Comparison of ENCODE assay signal across 13 mouse cellular contexts in the genomic region with DNA sequence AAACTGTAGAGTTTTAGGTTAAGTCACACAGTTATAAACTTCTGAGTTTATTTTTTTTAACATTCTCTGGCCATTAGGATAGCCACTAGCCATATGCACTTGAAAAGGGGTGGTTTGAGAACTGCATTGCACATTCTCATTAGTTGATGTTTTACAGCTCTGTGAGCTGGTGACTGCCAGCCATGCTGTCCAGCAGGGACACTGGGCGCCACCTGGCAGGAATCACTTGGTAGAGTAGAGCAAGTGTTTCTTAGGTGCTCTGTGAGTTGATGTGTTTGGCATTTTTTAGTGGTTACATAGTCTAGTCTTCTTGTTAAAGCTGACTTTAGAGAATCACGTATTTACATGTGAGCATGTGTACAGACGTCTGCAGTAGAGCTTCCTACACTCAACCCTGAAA. TPM values are rescaled to one million over a fixed set of nuclear protein-coding genes. Genes with fewer than 3 reads are reported as not detected.
A peak's percentile ranks its signal among the peaks of the same experiment; 100 is the strongest.
DNase-seq lines count a peak whose midpoint lies in the region; ATAC-seq and TF ChIP-seq lines count a peak whose summit lies in the region.
"Had no signal": no experiment of that assay in that cellular context is flagged by ENCODE, and none has a peak within 500 bp of the region (broad histone marks: within the 10 kb centered on the region; RNA-seq: fewer than 3 reads in every experiment).

No protein-coding gene starts in this region.

- CTCF ChIA-PET in Patski (lab: Charles Lee), result interaction anchor here (0.6 to 3.0 kb wide), 7 partner anchors 9 to 53 kb away, joined by 3 to 20 read pairs (median 4); no protein-coding TSS in a partner anchor

- H3K36me3 ChIP-seq in heart, embryonic 14.5 days (ENCODE audit: control insufficient read depth, insufficient read depth, low read length), result peaks cover 80% of the 10 kb centered on the region
- peaks cover 39% of the 10 kb centered on the region for H3K36me3 ChIP-seq in hindbrain, embryonic 12.5 days
- H3K36me3 ChIP-seq in midbrain, embryonic 11.5 days (ENCODE audit: control insufficient read depth, insufficient read depth, low read length), result peaks cover 9% of the 10 kb centered on the region

- no peaks in the 10 kb centered on the region for H3K27me3 ChIP-seq in heart, embryonic 14.5 days (ENCODE audit: control insufficient read depth, insufficient read depth, low read length)
- H3K27me3 ChIP-seq in Patski, result no peaks in the 10 kb centered on the region
- no peaks in the 10 kb centered on the region for H3K27me3 ChIP-seq in hindbrain, embryonic 12.5 days
- H3K27me3 ChIP-seq in midbrain, embryonic 11.5 days (ENCODE audit: control insufficient read depth, insufficient read depth, low read length), result no peaks in the 10 kb centered on the region
- H3K27me3 ChIP-seq: stomach, embryonic 15.5 days had no signal

- H3K4me2 ChIP-seq in heart, embryonic 14.5 days (ENCODE audit: low read length), result peak overlapping the region; percentile 21; the same call in 1 of the 2 replicates
- peak overlapping the region; percentile 31 for H3K4me2 ChIP-seq in hindbrain, embryonic 12.5 days (replicated peaks)
- peak overlapping the region; percentile 10; the same call in 1 of the 2 replicates for H3K4me2 ChIP-seq in midbrain, embryonic 11.5 days
- H3K4me2 ChIP-seq: stomach, embryonic 15.5 days had no signal

- WGBS in heart, embryonic 14.5 days, result 65% methylated on average over 3 of the region's 3 CpGs
- 72% methylated on average over 3 of the region's 3 CpGs for WGBS in hindbrain, embryonic 12.5 days
- WGBS in midbrain, embryonic 11.5 days, result 86% methylated on average over 3 of the region's 3 CpGs

- H3K9ac ChIP-seq in heart, embryonic 14.5 days (ENCODE audit: low read length), result 0 out of 2 replicates have a peak overlapping the region, but pooled peaks have one; percentile 46
- 0 out of 2 replicates have a peak overlapping the region, but pooled peaks have one; percentile 46 for H3K9ac ChIP-seq in hindbrain, embryonic 12.5 days
- peak overlapping the region; percentile 48 for H3K9ac ChIP-seq in midbrain, embryonic 11.5 days (ENCODE audit: low read length)
- H3K9ac ChIP-seq: stomach, embryonic 15.5 days had no signal

- TF ChIP-seq CTCF in Patski (IDR thresholded peaks at IDR 0.05), result no peak

- intact Hi-C loops in heart, postnatal 14 days (cut with DNase I), result loop anchor here (2.0 kb wide), 1 partner anchor 26 kb away; no protein-coding TSS in a partner anchor

- ATAC-seq in heart, embryonic 14.5 days (ENCODE audit: insufficient number of reproducible peaks, insufficient read depth, low FRiP score, low read depth), result no peak
- ATAC-seq in Patski, result peak; percentile 49
- ATAC-seq in hindbrain, embryonic 12.5 days (ENCODE audit: low FRiP score), result no peak
- no peak for ATAC-seq in midbrain, embryonic 11.5 days (ENCODE audit: low FRiP score)
- ATAC-seq in frontal cortex, adult (ENCODE audit: low TSS enrichment), result no peak

- no peak for DNase-seq in heart, postnatal 14 days
- no peak for DNase-seq in Patski (ENCODE audit: low read depth, low spot score)
- DNase-seq in midbrain, embryonic 11.5 days (ENCODE audit: low spot score, missing footprints), result no peak
- no peak for DNase-seq in cerebellum, postnatal 10 days
- DNase-seq in ovary, adult 18-20 months (ENCODE audit: low spot score), result no peak
- DNase-seq: cerebellum, adult 9-10 months; kidney, adult 18-20 months; lung, postnatal 14 days had no signal

- H3K27ac ChIP-seq in heart, embryonic 14.5 days (replicated peaks in 1 of 2; ENCODE audit: control insufficient read depth in 1 of 2, insufficient read depth in 1 of 2, low read depth in 2 of 2, low read length in 2 of 2), result no peak overlapping the region
- no peak overlapping the region for H3K27ac ChIP-seq in hindbrain, embryonic 12.5 days
- peak overlapping the region; percentile 40; the same call in 1 of the 2 replicates for H3K27ac ChIP-seq in midbrain, embryonic 11.5 days (ENCODE audit: low read depth, low read length)
- H3K27ac ChIP-seq: stomach, embryonic 15.5 days had no signal

- H3K9me3 ChIP-seq in heart, embryonic 14.5 days (ENCODE audit: control insufficient read depth, low read length), result no peaks in the 10 kb centered on the region
- H3K9me3 ChIP-seq in hindbrain, embryonic 12.5 days (replicated peaks), result no peaks in the 10 kb centered on the region
- H3K9me3 ChIP-seq in midbrain, embryonic 11.5 days (ENCODE audit: control insufficient read depth, low read length), result no peaks in the 10 kb centered on the region
- H3K9me3 ChIP-seq: stomach, embryonic 15.5 days had no signal

- in situ Hi-C loops in Patski (cut with MboI; ENCODE audit: low pct_unique_long_range_greater_than_20kb), result loop anchor here (5.0 kb wide), 1 partner anchor 49 kb away; no protein-coding TSS in a partner anchor

- H3K4me3 ChIP-seq in heart, embryonic 14.5 days (ENCODE audit: control insufficient read depth in 1 of 2, insufficient read depth in 1 of 2, low read depth in 1 of 2, low read length in 2 of 2), result no peak overlapping the region
- no peak overlapping the region for H3K4me3 ChIP-seq in hindbrain, embryonic 12.5 days
- no peak overlapping the region for H3K4me3 ChIP-seq in midbrain, embryonic 11.5 days (ENCODE audit: low read depth, low read length)
- H3K4me3 ChIP-seq: myocyte; stomach, embryonic 15.5 days had no signal

- H3K4me1 ChIP-seq in heart, embryonic 14.5 days (ENCODE audit: control insufficient read depth in 2 of 2, insufficient read depth in 2 of 2, low read length in 2 of 2), result peaks cover 11 to 66% of the 10 kb centered on the region in 2 experiments
- peaks cover 32% of the 10 kb centered on the region for H3K4me1 ChIP-seq in hindbrain, embryonic 12.5 days
- H3K4me1 ChIP-seq in midbrain, embryonic 11.5 days (ENCODE audit: control insufficient read depth, insufficient read depth, low read length), result peaks cover 23% of the 10 kb centered on the region

- POLR2A ChIA-PET in Patski (lab: Charles Lee), result interaction anchor here (0.5 to 0.6 kb wide), 2 partner anchors 28 to 195 kb away, joined by 3 read pairs; no protein-coding TSS in a partner anchor

RNA-seq across cellular contexts. Expression of a gene that starts 5.4 kb away (rescaled TPM):
- 22.3 and 23.8 TPM in 2 replicates for polyA plus RNA-seq in heart, embryonic 14.5 days (2014; fragmentation: Nextera tagmentation; extraction: Ambion mirVana)
- 10 to 100 TPM; 17.5 to 19.5 TPM for total RNA-seq in heart, postnatal 14 days (2021)
- polyA plus RNA-seq in Patski (2021), result 10.1 TPM
- 17.0 and 18.0 TPM in 2 replicates for polyA plus RNA-seq in hindbrain, embryonic 12.5 days (2016; fragmentation: Nextera tagmentation; extraction: Ambion mirVana)
- 15.8 and 17.0 TPM in 2 replicates for polyA plus RNA-seq in midbrain, embryonic 11.5 days (2014; fragmentation: Nextera tagmentation; extraction: Ambion mirVana)

RNA-seq across cellular contexts. Expression of a gene that starts 25.2 kb away (rescaled TPM):
- polyA plus RNA-seq in heart, embryonic 14.5 days (2014; fragmentation: Nextera tagmentation; extraction: Ambion mirVana), result 0.91 and 1.2 TPM in 2 replicates
- total RNA-seq in heart, postnatal 14 days (2021), result 1 to 10 TPM; 5.5 to 6.0 TPM
- 116 TPM for polyA plus RNA-seq in Patski (2021)
- 1.2 and 1.6 TPM in 2 replicates for polyA plus RNA-seq in hindbrain, embryonic 12.5 days (2016; fragmentation: Nextera tagmentation; extraction: Ambion mirVana)
- 0.57 and 1.7 TPM in 2 replicates for polyA plus RNA-seq in midbrain, embryonic 11.5 days (2014; fragmentation: Nextera tagmentation; extraction: Ambion mirVana)

RNA-seq across cellular contexts. Expression of a gene that starts 51.6 kb away (rescaled TPM):
- 189 and 209 TPM in 2 replicates for polyA plus RNA-seq in heart, embryonic 14.5 days (2014; fragmentation: Nextera tagmentation; extraction: Ambion mirVana)
- total RNA-seq in heart, postnatal 14 days (2021), result 10 to 100 TPM in 1 of 2 experiments, 1 to 10 TPM in 1; 9.2 to 20.7 TPM
- 129 TPM for polyA plus RNA-seq in Patski (2021)
- polyA plus RNA-seq in hindbrain, embryonic 12.5 days (2016; fragmentation: Nextera tagmentation; extraction: Ambion mirVana), result 203 and 212 TPM in 2 replicates
- polyA plus RNA-seq in midbrain, embryonic 11.5 days (2014; fragmentation: Nextera tagmentation; extraction: Ambion mirVana), result 542 and 553 TPM in 2 replicates

Comparison
In these comparisons a context has a peak if more than half of its experiments do, and no peak if none do; other contexts are left out.
1. RNA of a gene that starts 25.2 kb away (polyA plus RNA-seq): 116 TPM in Patski (single experiment); 1.2 to 1.6 TPM in hindbrain, embryonic 12.5 days, 0.91 to 1.2 TPM in heart, embryonic 14.5 days and 0.57 to 1.7 TPM in midbrain, embryonic 11.5 days; every median in the first group is over 10 times any median in the second.
2. Peak in every context shown above with its lines, with median percentiles within 50 percentile points of each other: H3K4me2 ChIP-seq and H3K9ac ChIP-seq.